Mouse (Mus musculus): ENCODE data around the gene Zfyve1. TPM values are rescaled to one million over a fixed set of nuclear protein-coding genes. Genes with fewer than 3 reads are reported as not detected.
"Not testable (repeated sequence)": the region's sequence is repeated elsewhere in the genome, so short reads cannot be mapped to it uniquely, and the experiment has no call there.

Gene Zfyve1
- 43.4 and 50.2 TPM in 2 replicates for polyA plus RNA-seq (2012; rRNA removed)

- DNase-seq: peak; percentile 91
- no peaks in the 10 kb centered on the region for H3K27me3 ChIP-seq (ENCODE audit: control insufficient read depth, insufficient read depth, low read length)
- H3K36me3 ChIP-seq (ENCODE audit: control insufficient read depth, insufficient read depth, low read length): peaks cover 15% of the 10 kb centered on the region
- H3K4me3 ChIP-seq (ENCODE audit: control insufficient read depth, insufficient read depth, low read length): peak within 1 kb of the TSS; percentile 66
- peaks cover 7% of the 10 kb centered on the region for H3K4me1 ChIP-seq (replicated peaks; ENCODE audit: control insufficient read depth, insufficient read depth, low read length)
- H3K27ac ChIP-seq (ENCODE audit: control insufficient read depth, insufficient read depth, low read length): no peak within 1 kb of the TSS
- whole genome bisulfite sequencing: under 1% methylated on average over 28 of the region's 28 CpGs
- peak; percentile 51; the same call in 1 of the 2 replicates for TF ChIP-seq CTCF (IDR thresholded peaks at IDR 0.05; ENCODE audit: borderline replicate concordance, control insufficient read depth, extremely low read depth, insufficient read depth, low read length, poor library complexity)
- TF ChIP-seq POLR2A (IDR thresholded peaks at IDR 0.05; ENCODE audit: control insufficient read depth, extremely low read depth, insufficient read depth, low read length, poor library complexity): 0 out of 2 replicates have a peak, but pooled peaks have one; percentile 56
These were observed at the start of gene Zfyve1 for GRCm38 (mm10) chr12:83597025-83597501. Gene Zfyve1, minus strand, starts transcription at chr12:83597222.

GRCm38 (mm10) chr12:83643116-83643515 is 46.1 kb upstream of the Zfyve1 start:
- no peaks in the 10 kb centered on the region for H3K27me3 ChIP-seq (ENCODE audit: control insufficient read depth, insufficient read depth, low read length)
- no peaks in the 10 kb centered on the region for H3K4me1 ChIP-seq (replicated peaks; ENCODE audit: control insufficient read depth, insufficient read depth, low read length)
- H3K36me3 ChIP-seq (ENCODE audit: control insufficient read depth, insufficient read depth, low read length): peaks cover 59% of the 10 kb centered on the region
- no peak for TF ChIP-seq CTCF (IDR thresholded peaks at IDR 0.05; ENCODE audit: borderline replicate concordance, control insufficient read depth, extremely low read depth, insufficient read depth, low read length, poor library complexity)
- TF ChIP-seq POLR2A (IDR thresholded peaks at IDR 0.05; ENCODE audit: control insufficient read depth, extremely low read depth, insufficient read depth, low read length, poor library complexity): no peak
- DNase-seq: no peak
- H3K4me3 ChIP-seq (ENCODE audit: control insufficient read depth, insufficient read depth, low read length): no peak overlapping the region
- H3K27ac ChIP-seq (ENCODE audit: control insufficient read depth, insufficient read depth, low read length): no peak overlapping the region
- 85% methylated on average over 1 of the region's 1 CpGs for WGBS

- H3K36me3 ChIP-seq (ENCODE audit: control insufficient read depth, insufficient read depth, low read length): peaks cover 51% of the 10 kb centered on the region
- H3K27me3 ChIP-seq (ENCODE audit: control insufficient read depth, insufficient read depth, low read length): no peaks in the 10 kb centered on the region
- no peak overlapping the region for H3K27ac ChIP-seq (ENCODE audit: control insufficient read depth, insufficient read depth, low read length)
- no peak overlapping the region for H3K4me3 ChIP-seq (ENCODE audit: control insufficient read depth, insufficient read depth, low read length)
- TF ChIP-seq POLR2A (IDR thresholded peaks at IDR 0.05; ENCODE audit: control insufficient read depth, extremely low read depth, insufficient read depth, low read length, poor library complexity) (no peak), CTCF (IDR thresholded peaks at IDR 0.05; ENCODE audit: borderline replicate concordance, control insufficient read depth, extremely low read depth, insufficient read depth, low read length, poor library complexity) (no peak)
- no peak for DNase-seq
- no peaks in the 10 kb centered on the region for H3K4me1 ChIP-seq (replicated peaks; ENCODE audit: control insufficient read depth, insufficient read depth, low read length)
- whole genome bisulfite sequencing: 93% methylated on average over 2 of the region's 2 CpGs
These were observed 44.2 kb upstream of the Zfyve1 start for GRCm38 (mm10) chr12:83641233-83641632.

GRCm38 (mm10) chr12:83633807-83634206 is 36.8 kb upstream of the Zfyve1 start:
- Histone ChIP-seq H3K27me3 (ENCODE audit: control insufficient read depth, insufficient read depth, low read length) (no peaks in the 10 kb centered on the region), H3K27ac (ENCODE audit: control insufficient read depth, insufficient read depth, low read length) (no peak overlapping the region), H3K4me3 (ENCODE audit: control insufficient read depth, insufficient read depth, low read length) (no peak overlapping the region), H3K4me1 (replicated peaks; ENCODE audit: control insufficient read depth, insufficient read depth, low read length) (no peaks in the 10 kb centered on the region), H3K36me3 (ENCODE audit: control insufficient read depth, insufficient read depth, low read length) (peaks cover 7% of the 10 kb centered on the region)
- 56% methylated on average over 2 of the region's 2 CpGs for WGBS
- TF ChIP-seq POLR2A (IDR thresholded peaks at IDR 0.05; ENCODE audit: control insufficient read depth, extremely low read depth, insufficient read depth, low read length, poor library complexity) (no peak), CTCF (IDR thresholded peaks at IDR 0.05; ENCODE audit: borderline replicate concordance, control insufficient read depth, extremely low read depth, insufficient read depth, low read length, poor library complexity) (no peak)
- no peak for DNase-seq

- peak; percentile 46 for DNase-seq
- peak overlapping the region; percentile 73 for H3K27ac ChIP-seq (ENCODE audit: control insufficient read depth, insufficient read depth, low read length)
- H3K27me3 ChIP-seq (ENCODE audit: control insufficient read depth, insufficient read depth, low read length): no peaks in the 10 kb centered on the region
- peaks cover 7% of the 10 kb centered on the region for H3K36me3 ChIP-seq (ENCODE audit: control insufficient read depth, insufficient read depth, low read length)
- peak overlapping the region; percentile 84 for H3K4me3 ChIP-seq (ENCODE audit: control insufficient read depth, insufficient read depth, low read length)
- no peaks in the 10 kb centered on the region for H3K4me1 ChIP-seq (replicated peaks; ENCODE audit: control insufficient read depth, insufficient read depth, low read length)
- TF ChIP-seq CTCF (IDR thresholded peaks at IDR 0.05; ENCODE audit: borderline replicate concordance, control insufficient read depth, extremely low read depth, insufficient read depth, low read length, poor library complexity) (no peak), POLR2A (IDR thresholded peaks at IDR 0.05; ENCODE audit: control insufficient read depth, extremely low read depth, insufficient read depth, low read length, poor library complexity) (no peak)
- WGBS: under 1% methylated on average over 20 of the region's 20 CpGs
These were observed 35.6 kb upstream of the Zfyve1 start for GRCm38 (mm10) chr12:83632680-83633025.

GRCm38 (mm10) chr12:83631743-83632679 is 35.0 kb upstream of the Zfyve1 start:
- TF ChIP-seq CTCF (IDR thresholded peaks at IDR 0.05; ENCODE audit: borderline replicate concordance, control insufficient read depth, extremely low read depth, insufficient read depth, low read length, poor library complexity): 0 out of 2 replicates have a peak, but pooled peaks have one; percentile 46
- peak; percentile 95 for TF ChIP-seq POLR2A (IDR thresholded peaks at IDR 0.05; ENCODE audit: control insufficient read depth, extremely low read depth, insufficient read depth, low read length, poor library complexity)
- peak; percentile 94 for DNase-seq

GRCm38 (mm10) chr12:83630936-83631335 is 33.9 kb upstream of the Zfyve1 start, which contains the start of gene Rbm25:
Gene Rbm25, plus strand, starts transcription at chr12:83631236.
- not testable (repeated sequence) for H3K27me3 ChIP-seq (ENCODE audit: control insufficient read depth, insufficient read depth, low read length); DNase-seq; H3K36me3 ChIP-seq (ENCODE audit: control insufficient read depth, insufficient read depth, low read length); H3K4me1 ChIP-seq (replicated peaks; ENCODE audit: control insufficient read depth, insufficient read depth, low read length)
- Histone ChIP-seq H3K4me3 (ENCODE audit: control insufficient read depth, insufficient read depth, low read length) (peak within 1 kb of the TSS; percentile 84), H3K27ac (ENCODE audit: control insufficient read depth, insufficient read depth, low read length) (peak within 1 kb of the TSS; percentile 38)
- no CpG with 5 or more reads among the region's 5 CpGs for WGBS

More at GRCm38 (mm10) chr12:83631743-83632679, 35.0 kb upstream of the Zfyve1 start:
- no peaks in the 10 kb centered on the region for H3K4me1 ChIP-seq (replicated peaks; ENCODE audit: control insufficient read depth, insufficient read depth, low read length)
- WGBS: under 1% methylated on average over 57 of the region's 68 CpGs
- H3K4me3 ChIP-seq (ENCODE audit: control insufficient read depth, insufficient read depth, low read length): peak overlapping the region; percentile 84
- peaks cover 7% of the 10 kb centered on the region; the same call in 1 of the 2 replicates for H3K36me3 ChIP-seq (ENCODE audit: control insufficient read depth, insufficient read depth, low read length)
- no peaks in the 10 kb centered on the region for H3K27me3 ChIP-seq (ENCODE audit: control insufficient read depth, insufficient read depth, low read length)
- H3K27ac ChIP-seq (ENCODE audit: control insufficient read depth, insufficient read depth, low read length): peak overlapping the region; percentile 74

Data from thymus, adult 2 months (tissue).